8 mouse cellular contexts compared by ENCODE assay signal in the genomic region with DNA sequence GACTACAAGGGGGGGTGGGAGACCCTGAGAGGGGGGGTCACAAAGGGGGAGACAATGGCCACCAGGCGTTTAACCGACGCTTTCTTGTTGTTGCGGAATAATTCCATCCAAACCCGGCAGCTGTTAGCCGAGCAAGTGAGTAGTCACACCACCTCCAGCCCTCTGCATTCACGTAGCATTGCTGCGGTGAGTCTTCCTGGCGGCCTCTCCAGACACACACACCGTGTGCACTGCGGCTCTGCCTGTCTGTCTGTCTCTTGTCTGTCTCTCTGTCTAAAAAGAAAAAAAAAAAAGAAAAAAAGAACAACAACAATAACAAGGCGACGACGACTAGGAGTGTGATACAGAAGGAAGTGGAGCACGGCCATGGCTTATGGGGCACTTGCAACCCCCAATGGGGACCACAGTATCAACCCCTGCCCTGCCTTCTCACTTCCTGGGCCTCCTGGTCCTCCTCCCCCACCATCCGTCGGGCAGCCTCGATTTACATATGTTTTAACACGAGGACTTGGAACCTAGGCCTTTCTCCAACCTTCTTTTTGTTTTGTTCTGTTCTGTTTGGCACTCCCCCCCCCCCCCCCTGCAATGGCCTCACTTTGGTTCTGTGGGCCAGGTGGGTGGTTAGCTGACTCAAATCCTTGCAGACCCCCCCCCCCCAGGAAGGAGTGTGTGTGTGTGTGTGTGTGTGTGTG. TPM values are rescaled to one million over a fixed set of nuclear protein-coding genes. Genes with fewer than 3 reads are reported as not detected.
DNase-seq lines count a peak whose midpoint lies in the region; ATAC-seq lines count a peak whose summit lies in the region.

No protein-coding gene starts in this region.

- H3K4me2 ChIP-seq in heart, embryonic 14.5 days (ENCODE audit: low read length) = peak overlapping the region; percentile 98
- peak overlapping the region; percentile 83 for H3K4me2 ChIP-seq in limb, embryonic 11.5 days (ENCODE audit: low read depth, severe bottlenecking)
- H3K4me2 ChIP-seq in midbrain, embryonic 11.5 days = peak overlapping the region; percentile 75
- peak overlapping the region; percentile 85 for H3K4me2 ChIP-seq in stomach, embryonic 15.5 days

- peak; percentile 18 for DNase-seq in right cerebral cortex, postnatal 25 days
- DNase-seq in right cerebral cortex, postnatal 36 days (ENCODE audit: low spot score in 2 of 2) = no peak
- DNase-seq in cerebellum, adult 8-10 months = peak; percentile 7
- DNase-seq in limb, embryonic 11.5 days (ENCODE audit: low spot score) = peak; percentile 49
- no peak for DNase-seq in midbrain, embryonic 11.5 days (ENCODE audit: low spot score, missing footprints)
- no peak for DNase-seq in layer of hippocampus, adult 8-10 months (ENCODE audit: low spot score in 2 of 2)

- H3K4me3 ChIP-seq in heart, embryonic 14.5 days (ENCODE audit: control insufficient read depth in 1 of 2, insufficient read depth in 1 of 2, low read depth in 1 of 2, low read length in 2 of 2) = peak overlapping the region; percentile 95 to 97
- H3K4me3 ChIP-seq in limb, embryonic 11.5 days (ENCODE audit: low read depth, low read length) = peak overlapping the region; percentile 74
- peak overlapping the region; percentile 54 for H3K4me3 ChIP-seq in midbrain, embryonic 11.5 days (ENCODE audit: low read depth, low read length)
- peak overlapping the region; percentile 75 for H3K4me3 ChIP-seq in stomach, embryonic 15.5 days (replicated peaks)

- ATAC-seq in heart, embryonic 14.5 days (ENCODE audit: insufficient number of reproducible peaks, insufficient read depth, low FRiP score, low read depth) = no peak
- no peak for ATAC-seq in limb, embryonic 11.5 days (ENCODE audit: insufficient number of reproducible peaks, low FRiP score, low TSS enrichment, low read depth)
- ATAC-seq in midbrain, embryonic 11.5 days (ENCODE audit: low FRiP score) = peak; percentile 17; the same call in 1 of the 2 replicates
- no peak for ATAC-seq in stomach, embryonic 15.5 days (ENCODE audit: insufficient read depth, low FRiP score, low read depth)

- H3K36me3 ChIP-seq in heart, embryonic 14.5 days (ENCODE audit: control insufficient read depth, insufficient read depth, low read length) = no peaks in the 10 kb centered on the region
- no peaks in the 10 kb centered on the region for H3K36me3 ChIP-seq in limb, embryonic 11.5 days (ENCODE audit: control insufficient read depth, insufficient read depth, low read length)
- no peaks in the 10 kb centered on the region for H3K36me3 ChIP-seq in midbrain, embryonic 11.5 days (ENCODE audit: control insufficient read depth, insufficient read depth, low read length)
- no peaks in the 10 kb centered on the region for H3K36me3 ChIP-seq in stomach, embryonic 15.5 days

- WGBS in heart, embryonic 14.5 days = under 1% methylated on average over 19 of the region's 19 CpGs
- WGBS in limb, embryonic 11.5 days = under 1% methylated on average over 19 of the region's 19 CpGs
- 0% methylated on average over 19 of the region's 19 CpGs for WGBS in midbrain, embryonic 11.5 days
- under 1% methylated on average over 19 of the region's 19 CpGs for WGBS in stomach, embryonic 15.5 days

- H3K4me1 ChIP-seq in heart, embryonic 14.5 days (ENCODE audit: control insufficient read depth in 2 of 2, insufficient read depth in 2 of 2, low read length in 2 of 2) = peaks cover 14 to 27% of the 10 kb centered on the region in 2 experiments
- H3K4me1 ChIP-seq in limb, embryonic 11.5 days (ENCODE audit: control insufficient read depth, insufficient read depth, low read length) = peaks cover 8% of the 10 kb centered on the region
- H3K4me1 ChIP-seq in midbrain, embryonic 11.5 days (ENCODE audit: control insufficient read depth, insufficient read depth, low read length) = peaks cover 22% of the 10 kb centered on the region
- peaks cover 22% of the 10 kb centered on the region for H3K4me1 ChIP-seq in stomach, embryonic 15.5 days

- H3K9ac ChIP-seq in heart, embryonic 14.5 days (ENCODE audit: low read length) = peak overlapping the region; percentile 96
- peak overlapping the region; percentile 86 for H3K9ac ChIP-seq in limb, embryonic 11.5 days (ENCODE audit: low read length)
- H3K9ac ChIP-seq in midbrain, embryonic 11.5 days (ENCODE audit: low read length) = peak overlapping the region; percentile 72
- H3K9ac ChIP-seq in stomach, embryonic 15.5 days = peak overlapping the region; percentile 74; the same call in 1 of the 2 replicates

- no peaks in the 10 kb centered on the region for H3K27me3 ChIP-seq in heart, embryonic 14.5 days (ENCODE audit: control insufficient read depth, insufficient read depth, low read length)
- no peaks in the 10 kb centered on the region for H3K27me3 ChIP-seq in limb, embryonic 11.5 days (ENCODE audit: control insufficient read depth, insufficient read depth, low read length)
- no peaks in the 10 kb centered on the region for H3K27me3 ChIP-seq in midbrain, embryonic 11.5 days (ENCODE audit: control insufficient read depth, insufficient read depth, low read length)
- no peaks in the 10 kb centered on the region for H3K27me3 ChIP-seq in stomach, embryonic 15.5 days (replicated peaks)

- peak overlapping the region; percentile 49 to 87; a peak in 3 of 4 replicates for H3K27ac ChIP-seq in heart, embryonic 14.5 days (replicated peaks in 1 of 2; ENCODE audit: control insufficient read depth in 1 of 2, insufficient read depth in 1 of 2, low read depth in 2 of 2, low read length in 2 of 2)
- H3K27ac ChIP-seq in limb, embryonic 11.5 days (replicated peaks; ENCODE audit: low read depth, low read length) = peak overlapping the region; percentile 80
- H3K27ac ChIP-seq in midbrain, embryonic 11.5 days (ENCODE audit: low read depth, low read length) = peak overlapping the region; percentile 79
- H3K27ac ChIP-seq in stomach, embryonic 15.5 days = peak overlapping the region; percentile 97

- H3K9me3 ChIP-seq in heart, embryonic 14.5 days (ENCODE audit: control insufficient read depth, low read length) = no peaks in the 10 kb centered on the region
- H3K9me3 ChIP-seq in limb, embryonic 11.5 days (ENCODE audit: control insufficient read depth, low read length) = no peaks in the 10 kb centered on the region
- no peaks in the 10 kb centered on the region for H3K9me3 ChIP-seq in midbrain, embryonic 11.5 days (ENCODE audit: control insufficient read depth, low read length)
- H3K9me3 ChIP-seq in stomach, embryonic 15.5 days = no peaks in the 10 kb centered on the region

RNA-seq across cellular contexts. Expression of a gene that starts 1.0 kb away (rescaled TPM):
- 6.9 and 7.9 TPM in 2 replicates for polyA plus RNA-seq in heart, embryonic 14.5 days (2014; fragmentation: Nextera tagmentation; extraction: Ambion mirVana)
- polyA plus RNA-seq in limb, embryonic 11.5 days (2014; fragmentation: Nextera tagmentation; extraction: Ambion mirVana) = 9.0 and 10.1 TPM in 2 replicates
- 8.1 and 9.3 TPM in 2 replicates for polyA plus RNA-seq in midbrain, embryonic 11.5 days (2014; fragmentation: Nextera tagmentation; extraction: Ambion mirVana)
- 12.0 and 12.9 TPM in 2 replicates for polyA plus RNA-seq in stomach, embryonic 15.5 days (2015; fragmentation: Nextera tagmentation; extraction: Ambion mirVana)
- 10 to 100 TPM; 61.1 to 73.8 (median 70.3) TPM for total RNA-seq in layer of hippocampus, adult 8-10 months (2022)

RNA-seq across cellular contexts. Expression of a gene that starts 33.0 kb away (rescaled TPM):
- polyA plus RNA-seq in heart, embryonic 14.5 days (2014; fragmentation: Nextera tagmentation; extraction: Ambion mirVana) = 44.3 and 44.5 TPM in 2 replicates
- 34.5 and 40.2 TPM in 2 replicates for polyA plus RNA-seq in limb, embryonic 11.5 days (2014; fragmentation: Nextera tagmentation; extraction: Ambion mirVana)
- 30.5 and 34.0 TPM in 2 replicates for polyA plus RNA-seq in midbrain, embryonic 11.5 days (2014; fragmentation: Nextera tagmentation; extraction: Ambion mirVana)
- polyA plus RNA-seq in stomach, embryonic 15.5 days (2015; fragmentation: Nextera tagmentation; extraction: Ambion mirVana) = 55.4 and 60.7 TPM in 2 replicates
- total RNA-seq in layer of hippocampus, adult 8-10 months (2022) = 10 to 100 TPM; 12.2 to 18.4 (median 15.6) TPM

Comparison
In these comparisons a context has a peak if more than half of its experiments do, and no peak if none do; other contexts are left out.
1. DNase-seq: peak in right cerebral cortex, postnatal 25 days (single experiment), cerebellum, adult 8-10 months (single experiment) and limb, embryonic 11.5 days (single experiment); none in right cerebral cortex, postnatal 36 days (0 of 2), midbrain, embryonic 11.5 days (single experiment) and layer of hippocampus, adult 8-10 months (0 of 2).
2. Peak in every context shown above with its lines, with median percentiles within 50 percentile points of each other: H3K27ac ChIP-seq, H3K4me2 ChIP-seq, H3K4me3 ChIP-seq and H3K9ac ChIP-seq.